Mouse (Mus musculus) G1E (cell line): ENCODE data around the gene Ankrd26. TPM values are rescaled to one million over a fixed set of nuclear protein-coding genes. Genes with fewer than 3 reads are reported as not detected.

Experiments used
- ATAC-seq: 2 replicates; pipeline ENCODE4 v1.8.0; 2016; ENCODE audit warnings: mild to moderate bottlenecking; ENCODE audit not compliant: insufficient number of reproducible peaks, poor library complexity, low FRiP score, severe bottlenecking; ENCODE audit errors: extremely low read depth
- DNase-seq: peaks from one replicate; pipeline ENCODE4 v3.0.0; 2012; ENCODE audit warnings: low spot score
- H3K27me3 ChIP-seq: 2 replicates; pipeline ENCODE4 v1.6.1; 2012; ENCODE audit warnings: mild to moderate bottlenecking, low read length, inconsistent platforms; ENCODE audit not compliant: insufficient read depth
- H3K36me3 ChIP-seq: replicated peaks from 2 replicates; pipeline ENCODE3; 2012; ENCODE audit warnings: mild to moderate bottlenecking, inconsistent platforms
- H3K4me1 ChIP-seq: 2 replicates; pipeline ENCODE4 v1.6.1; 2012; ENCODE audit warnings: low read depth, low read length, inconsistent platforms, mixed read lengths; ENCODE audit not compliant: insufficient read depth
- H3K4me3 ChIP-seq: 2 replicates; pipeline ENCODE4 v1.5.1; 2012; ENCODE audit warnings: low read depth, mild to moderate bottlenecking, inconsistent platforms, low read length, moderate library complexity, mixed read lengths
- H3K9me3 ChIP-seq: replicated peaks from 2 replicates; pipeline ENCODE4 v1.6.1; 2012; ENCODE audit warnings: inconsistent platforms
- CTCF ChIP-seq: IDR thresholded peaks from 2 replicates; pipeline ENCODE4 v1.5.1; 2012; ENCODE audit warnings: low read depth, low read length, inconsistent platforms, mixed read lengths
- GATA1 ChIP-seq: IDR thresholded peaks from 2 replicates; pipeline ENCODE4 v1.6.1; 2012; ENCODE audit warnings: borderline replicate concordance, low read length, inconsistent platforms, mixed read lengths
- GATA2 ChIP-seq: IDR thresholded peaks from 2 replicates; pipeline ENCODE4 v1.6.1; 2012; ENCODE audit warnings: low read depth, low read length, inconsistent platforms, borderline replicate concordance
- POLR2AphosphoS5 ChIP-seq: IDR thresholded peaks from 2 replicates; pipeline ENCODE4 v1.6.1; 2012; ENCODE audit warnings: low read depth, low read length, inconsistent platforms; ENCODE audit not compliant: insufficient replicate concordance
- TAL1 ChIP-seq: conservative IDR thresholded peaks from 2 replicates; pipeline ENCODE4 v1.6.1; 2012; ENCODE audit warnings: low read depth, low read length, inconsistent platforms, mixed read lengths
- polyA plus RNA-seq: library from polyadenylated mRNA; stranded (reverse); fragments of >175 nt; gene quantifications from 2 replicates; pipeline ENCODE4 v1.2.3, GENCODE M21; 2012
- total RNA-seq, 2 experiments: library from RNA; stranded (forward) in 1 of 2; stranded (reverse) in 1 of 2; fragments of 200-1000 nt in 1 of 2; fragments of >200 nt in 1 of 2; fragmentation: Nextera tagmentation in 1 of 2; gene quantifications; 2 replicates each; pipeline ENCODE4 v1.2.3; 2014 to 2017

Ankrd26 gene
- total RNA-seq (2014; fragmentation: Nextera tagmentation) (18.7 and 28.3 TPM in 2 replicates), total RNA-seq (2017) (19.5 and 21.1 TPM in 2 replicates), polyA plus RNA-seq (1.8 and 3.3 TPM in 2 replicates)

DNA sequence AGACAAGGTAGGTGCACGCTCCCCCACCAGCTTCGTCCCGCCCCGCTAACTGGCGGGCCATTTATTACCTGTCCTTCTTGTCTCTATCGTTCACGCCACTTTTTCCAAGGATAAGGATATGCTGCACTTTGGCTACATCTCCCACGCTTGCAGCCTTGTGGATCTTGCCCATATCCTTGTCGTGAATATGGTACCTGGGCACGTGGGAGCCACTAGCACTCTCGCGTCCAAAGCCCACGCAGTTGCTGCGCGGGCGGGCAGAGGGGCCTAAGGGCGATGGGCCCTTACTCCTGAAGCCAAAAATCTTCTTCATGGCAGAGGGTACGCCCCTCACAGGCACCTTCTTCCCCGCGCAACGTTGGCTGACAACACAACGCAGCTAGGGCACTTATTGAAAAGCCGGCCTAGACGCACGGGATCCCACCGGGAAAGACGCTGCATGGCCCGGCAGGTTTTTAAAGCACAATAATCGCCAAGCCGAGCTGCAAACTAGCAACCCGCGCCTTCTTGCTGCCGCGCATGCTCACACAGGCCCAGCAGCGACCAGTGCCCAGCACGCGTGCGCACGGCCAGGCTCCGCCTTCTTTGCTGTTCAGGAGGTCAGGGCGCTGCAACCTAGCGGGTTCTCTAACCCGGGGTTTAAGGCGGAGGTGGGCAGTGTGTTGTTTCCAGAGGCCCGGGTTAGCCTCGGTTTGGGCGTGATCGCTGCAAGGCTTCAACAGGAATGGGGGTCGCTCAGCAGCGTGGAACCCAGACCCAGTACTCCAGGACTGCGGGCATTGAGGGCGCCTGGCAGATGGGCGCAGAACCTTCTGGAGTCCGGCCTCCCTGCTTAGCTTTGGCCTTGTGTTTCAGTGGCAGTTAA, at the start of gene Ankrd26:
Gene Ankrd26, minus strand, starts transcription at position 482 of the 865 bp plus-strand sequence.
- peaks cover 28% of the 10 kb centered on the region for H3K4me1 ChIP-seq
- H3K9me3 ChIP-seq, result no peaks in the 10 kb centered on the region
- DNase-seq, result peak; percentile 80
- ATAC-seq, result peak; percentile 82
- peaks cover 34% of the 10 kb centered on the region for H3K36me3 ChIP-seq
- H3K27me3 ChIP-seq, result no peaks in the 10 kb centered on the region
- H3K4me3 ChIP-seq, result peak within 1 kb of the TSS; percentile 88
- no peak for TF ChIP-seq GATA1
- no peak for TF ChIP-seq GATA2
- no peak for TF ChIP-seq CTCF
- no peak for TF ChIP-seq TAL1
- no peak for TF ChIP-seq POLR2AphosphoS5

DNA sequence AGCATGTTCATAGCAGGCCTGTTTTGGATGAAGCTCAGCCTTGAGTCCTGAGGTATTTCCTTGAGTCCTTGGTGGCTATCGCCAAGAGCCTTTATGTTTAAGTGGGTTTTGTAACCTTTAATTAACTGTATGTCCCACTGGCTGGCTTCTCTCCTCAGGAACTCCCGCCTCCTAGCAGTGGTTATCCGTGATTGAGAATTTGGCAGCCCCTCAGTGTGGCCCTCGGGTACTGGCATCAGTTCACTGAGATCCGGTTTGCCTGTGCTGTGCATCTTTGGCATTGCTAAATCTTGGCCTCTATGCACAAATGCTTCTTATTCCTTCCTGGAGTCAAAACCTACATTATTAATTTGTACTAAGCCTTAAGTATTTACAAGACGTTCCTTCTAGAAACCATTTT, 46.9 kb upstream of the Ankrd26 start:
- no peak for ATAC-seq
- DNase-seq, result no peak
- TF ChIP-seq POLR2AphosphoS5 (no peak), TAL1 (no peak), CTCF (no peak), GATA1 (no peak), GATA2 (no peak)
- no peaks in the 10 kb centered on the region for H3K36me3 ChIP-seq
- H3K9me3 ChIP-seq, result peaks cover 4% of the 10 kb centered on the region
- no peak overlapping the region for H3K4me3 ChIP-seq
- H3K27me3 ChIP-seq, result peaks cover 2% of the 10 kb centered on the region; the same call in 1 of the 2 replicates
- H3K4me1 ChIP-seq, result no peaks in the 10 kb centered on the region

DNA sequence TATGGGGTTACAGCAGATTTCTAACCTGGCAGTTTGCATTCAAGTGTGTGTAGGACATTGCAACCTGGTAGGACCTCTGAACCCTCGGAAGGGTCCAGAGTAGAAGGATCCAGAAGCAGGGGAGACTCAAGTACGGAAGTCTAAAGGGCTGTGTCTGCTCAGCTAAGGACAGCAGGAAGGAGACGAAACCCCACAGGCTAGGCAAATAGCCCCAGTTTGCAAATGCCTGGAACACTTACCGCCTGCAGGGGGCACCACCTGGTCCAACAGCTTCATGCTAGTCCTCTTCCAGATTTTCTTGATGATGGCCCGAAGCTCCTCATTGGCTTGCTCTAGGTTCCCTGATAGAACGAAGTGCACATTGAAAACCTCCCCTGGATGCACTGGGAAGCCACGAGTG, 43.9 kb upstream of the Ankrd26 start:
- DNase-seq, result no peak
- no peaks in the 10 kb centered on the region for H3K36me3 ChIP-seq
- ATAC-seq, result no peak
- no peaks in the 10 kb centered on the region for H3K4me1 ChIP-seq
- peaks cover 20% of the 10 kb centered on the region for H3K9me3 ChIP-seq
- no peak overlapping the region for H3K4me3 ChIP-seq
- H3K27me3 ChIP-seq, result no peaks in the 10 kb centered on the region
- TF ChIP-seq GATA2 (no peak), CTCF (no peak), POLR2AphosphoS5 (no peak), GATA1 (no peak), TAL1 (no peak)

DNA sequence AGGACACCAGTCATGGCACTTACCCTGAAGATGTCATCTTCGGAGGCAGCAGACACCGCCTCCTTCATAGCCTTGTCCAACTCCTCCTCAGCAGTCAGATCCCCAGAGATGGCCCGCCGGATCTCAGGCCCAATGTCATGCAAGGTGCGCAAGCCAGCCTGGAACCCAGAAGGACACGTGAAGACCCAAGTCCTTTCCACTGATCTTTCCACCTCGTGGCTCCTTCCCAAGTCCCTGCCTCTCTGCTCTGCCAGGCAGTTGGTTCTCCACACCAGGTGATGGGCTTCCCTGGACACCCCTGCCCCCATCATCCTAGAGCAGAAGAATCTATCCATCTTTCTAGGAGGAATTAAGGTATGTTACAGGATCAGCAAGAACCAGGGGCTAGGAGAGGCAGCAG, 41.8 kb upstream of the Ankrd26 start:
- DNase-seq (no peak), ATAC-seq (no peak)
- no peaks in the 10 kb centered on the region for H3K27me3 ChIP-seq
- H3K36me3 ChIP-seq, result no peaks in the 10 kb centered on the region
- peaks cover 23% of the 10 kb centered on the region for H3K9me3 ChIP-seq
- H3K4me1 ChIP-seq, result no peaks in the 10 kb centered on the region
- TF ChIP-seq GATA1 (no peak), CTCF (no peak), GATA2 (no peak), TAL1 (no peak), POLR2AphosphoS5 (no peak)
- no peak overlapping the region for H3K4me3 ChIP-seq

DNA sequence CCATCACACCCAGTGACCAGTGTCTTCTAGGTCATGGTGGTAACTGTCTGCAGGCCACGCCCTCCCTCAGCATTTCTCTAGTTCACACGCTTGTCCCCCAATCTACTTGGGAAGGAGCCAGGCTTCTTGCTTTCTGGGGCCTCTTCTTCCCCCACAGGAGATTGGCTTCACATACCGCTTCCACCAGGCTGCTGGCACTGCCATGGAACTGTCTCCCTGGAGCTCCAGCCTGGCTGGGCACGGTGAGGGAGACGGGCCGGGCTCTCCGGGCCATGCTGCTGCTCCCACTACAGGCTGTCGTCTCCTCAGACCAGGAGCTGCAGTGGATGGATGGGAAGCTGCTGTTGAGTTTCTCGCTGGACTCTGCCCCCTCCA, 33.6 kb upstream of the Ankrd26 start:
- Histone ChIP-seq H3K9me3 (peaks cover 16% of the 10 kb centered on the region), H3K27me3 (no peaks in the 10 kb centered on the region), H3K36me3 (no peaks in the 10 kb centered on the region), H3K4me3 (no peak overlapping the region), H3K4me1 (no peaks in the 10 kb centered on the region)
- DNase-seq, result no peak
- no peak for ATAC-seq
- TF ChIP-seq POLR2AphosphoS5 (no peak), GATA1 (no peak), GATA2 (no peak), TAL1 (no peak), CTCF (no peak)

GRCm38 (mm10) chr6:118594833-118595680, 33.0 kb upstream of the Ankrd26 start:
- H3K4me1 ChIP-seq, result no peaks in the 10 kb centered on the region
- no peaks in the 10 kb centered on the region for H3K27me3 ChIP-seq
- no peak for TF ChIP-seq CTCF
- TF ChIP-seq GATA1, result no peak
- TF ChIP-seq GATA2, result no peak
- no peak for TF ChIP-seq POLR2AphosphoS5
- no peak for TF ChIP-seq TAL1
- peaks cover 16% of the 10 kb centered on the region for H3K9me3 ChIP-seq
- H3K4me3 ChIP-seq, result no peak overlapping the region
- H3K36me3 ChIP-seq, result no peaks in the 10 kb centered on the region
- no peak for ATAC-seq
- DNase-seq, result no peak
